Mouse (Mus musculus) left cerebral cortex, adult 18-20 months (tissue): Measurements from ENCODE around the gene Prkce. TPM values are rescaled to one million over a fixed set of nuclear protein-coding genes. Genes with fewer than 3 reads are reported as not detected.

Experiments
- DNase-seq, 2 experiments: peaks; one replicate each; pipeline ENCODE4 v3.0.0; 2021 to 2022; ENCODE audit warnings: low spot score in 2 of 2, mixed read lengths in 1 of 2
- total RNA-seq, 2 experiments: library from RNA; stranded (reverse); gene quantifications; 2 replicates each; pipeline ENCODE4 v1.2.3; 2021

Prkce gene
- total RNA-seq, 2 experiments from 2014 or later: 270 to 276 TPM

DNA sequence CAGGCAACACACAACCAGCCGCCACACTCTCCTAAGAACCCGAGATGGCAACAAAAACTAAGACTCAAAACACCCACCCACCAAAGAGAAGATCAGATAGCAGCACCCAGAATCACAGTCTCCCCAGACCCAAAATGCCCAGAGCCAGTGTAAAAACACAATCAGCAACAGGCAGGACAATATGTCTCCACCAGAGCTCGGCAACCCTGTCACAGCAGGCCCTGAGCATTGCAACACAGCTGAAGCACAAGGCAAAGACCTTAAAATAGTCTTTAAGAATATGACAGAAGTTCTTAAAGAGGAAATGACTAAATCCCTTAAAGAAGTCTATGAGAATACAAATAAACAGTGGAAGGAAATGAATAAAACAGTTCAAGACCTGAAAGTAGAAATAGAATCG, 495.9 kb downstream of the Prkce start:
- no peak for DNase-seq

DNA sequence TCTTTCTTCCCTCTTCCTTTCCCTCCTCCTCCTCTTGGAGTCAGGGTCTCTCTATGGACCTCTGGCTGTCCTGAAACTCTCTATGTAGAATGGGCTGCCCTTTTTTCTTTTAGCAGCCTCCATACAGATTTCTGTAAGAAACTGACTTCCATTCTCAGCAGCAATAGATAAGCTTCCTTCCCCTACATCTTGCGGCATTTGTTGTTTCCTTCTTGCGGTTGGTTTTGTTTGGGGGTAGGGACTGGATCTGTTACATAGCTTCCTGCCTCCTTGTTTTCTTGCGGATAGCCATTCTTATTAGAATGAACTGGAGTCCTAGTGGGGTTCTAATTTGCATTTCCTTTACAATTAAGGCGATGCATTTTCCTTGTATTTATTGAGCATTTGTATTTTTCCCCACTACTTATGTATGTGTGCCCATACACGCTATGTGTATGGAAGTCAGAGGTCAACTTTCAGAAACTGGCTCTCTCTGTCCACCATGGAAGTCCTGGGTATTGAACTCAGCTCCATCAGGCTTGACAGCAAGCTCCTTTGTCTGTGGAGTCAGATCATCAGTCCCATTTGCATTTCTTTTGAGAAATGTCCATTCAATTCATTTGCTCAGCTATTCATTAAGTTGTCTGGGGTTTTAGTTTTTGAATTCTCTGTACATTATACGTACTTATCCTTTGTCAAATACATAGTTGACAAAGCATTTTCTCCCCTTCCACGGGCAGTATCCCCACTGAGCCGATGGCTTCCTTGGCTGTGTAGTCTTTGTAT, 500.4 kb downstream of the Prkce start:
- no peak for DNase-seq

DNA sequence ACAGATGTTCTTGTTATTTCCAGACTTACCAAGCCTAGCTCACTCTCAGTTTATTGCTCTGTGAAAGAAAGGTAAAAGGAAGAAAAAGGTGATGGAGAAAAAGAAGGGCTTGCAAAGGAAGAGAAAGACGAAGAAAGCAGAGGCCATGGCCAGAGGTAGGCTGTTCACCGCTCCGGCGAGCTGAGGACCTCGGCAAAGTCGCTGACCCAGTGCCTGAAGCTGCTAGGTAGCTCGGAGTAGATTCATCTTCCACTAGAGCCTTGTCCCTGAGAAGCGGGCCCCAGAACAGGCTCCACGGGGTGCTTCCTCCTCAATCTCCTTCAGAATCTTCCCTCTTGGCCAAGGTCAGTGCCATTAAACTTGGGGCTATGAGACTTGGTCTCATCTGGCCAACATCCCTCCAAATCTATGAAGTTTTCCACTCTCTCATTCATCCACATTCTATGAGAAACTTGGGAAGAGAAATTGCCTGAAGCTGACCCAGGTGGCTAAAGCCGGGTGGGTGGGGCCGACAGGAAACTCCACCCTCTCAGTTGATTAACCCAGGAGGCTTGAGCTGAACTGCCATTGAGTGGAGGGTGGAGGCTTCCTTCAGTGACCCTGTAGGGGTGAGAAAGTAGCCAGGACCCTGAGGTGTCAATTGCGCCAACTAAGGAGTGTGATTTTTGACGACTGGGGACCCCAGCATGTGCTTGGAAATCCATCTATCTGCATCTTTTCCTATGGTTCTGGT, 502.2 kb downstream of the Prkce start:
- no peak for DNase-seq

DNA sequence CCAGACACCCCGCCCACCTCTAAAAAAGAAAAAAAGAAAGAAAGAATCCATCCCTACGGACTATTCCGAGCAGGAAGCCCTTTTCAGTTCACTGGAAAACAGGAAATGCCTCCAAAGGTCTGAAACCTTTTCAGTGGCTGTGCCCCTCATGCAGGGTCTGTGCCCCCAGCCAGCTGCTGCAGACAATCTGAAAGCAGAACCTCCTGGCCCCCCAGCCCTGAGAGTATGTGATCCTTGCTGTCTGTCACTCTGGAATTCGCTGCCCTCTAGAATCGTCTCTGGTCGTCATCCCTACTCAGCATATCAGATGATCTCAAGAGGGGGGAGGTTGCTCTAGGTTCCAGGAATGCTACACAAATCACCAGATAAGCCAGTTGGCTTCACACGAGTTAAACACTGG, 503.1 kb downstream of the Prkce start:
- DNase-seq: no peak

DNA sequence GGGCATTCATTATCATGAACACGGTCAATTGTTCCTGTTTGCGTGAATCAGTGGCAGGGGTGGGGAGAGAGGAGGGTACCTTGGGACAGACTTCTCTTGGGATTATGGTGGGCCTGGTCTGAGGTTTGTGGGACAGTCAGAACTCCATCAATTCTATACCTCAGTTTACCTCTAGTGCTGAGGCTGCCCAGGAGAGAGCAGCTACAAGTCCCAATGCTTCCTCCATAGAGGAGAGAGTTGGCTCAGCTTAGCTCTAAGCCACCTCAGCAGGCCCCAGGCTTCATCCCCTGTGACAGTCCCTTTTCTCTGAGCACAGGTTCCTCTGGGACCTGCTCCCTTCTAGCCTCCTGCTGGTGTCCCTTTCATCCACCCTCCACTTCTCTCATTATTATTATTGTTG, 507.4 kb downstream of the Prkce start:
- no peak for DNase-seq

DNA sequence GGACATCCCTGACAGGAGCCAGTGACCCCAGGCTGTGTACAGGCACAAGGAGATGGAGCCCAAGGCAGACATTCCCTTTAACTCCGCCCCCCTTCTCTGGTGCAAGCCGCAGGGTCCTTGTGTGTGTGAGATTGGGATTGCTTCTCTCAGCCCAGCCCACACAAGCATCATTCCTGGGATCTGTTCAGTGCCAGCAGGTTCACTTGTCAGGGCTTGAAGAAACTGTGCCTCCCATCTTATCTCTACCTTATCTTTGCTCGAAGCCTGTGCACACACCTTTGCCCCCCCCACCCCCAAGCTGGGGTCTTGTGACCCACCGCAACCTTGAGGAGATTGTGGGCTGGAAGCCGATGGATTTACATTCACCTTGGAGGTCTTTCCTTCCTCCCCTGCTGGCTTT, 508.8 kb downstream of the Prkce start:
- DNase-seq: no peak

DNA sequence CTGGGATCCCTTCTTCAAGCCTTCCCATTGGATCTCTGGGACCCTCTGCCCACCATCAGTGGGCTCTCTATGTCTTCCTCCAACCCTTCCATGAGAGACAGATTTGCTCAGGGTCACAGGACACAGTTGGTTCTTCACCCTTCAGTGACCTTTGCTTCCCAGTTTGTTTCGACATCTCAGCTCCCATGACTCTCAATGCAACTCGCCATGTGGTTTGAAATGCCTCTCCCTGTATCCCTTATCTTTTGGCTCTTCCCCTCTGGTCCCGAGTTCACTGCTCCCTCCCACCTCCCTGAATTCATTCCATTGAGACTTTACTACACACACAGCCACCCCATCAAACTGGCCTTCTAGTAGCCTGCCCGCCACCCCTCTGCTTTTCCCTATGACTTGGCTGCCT, 509.3 kb downstream of the Prkce start:
- DNase-seq: no peak

DNA sequence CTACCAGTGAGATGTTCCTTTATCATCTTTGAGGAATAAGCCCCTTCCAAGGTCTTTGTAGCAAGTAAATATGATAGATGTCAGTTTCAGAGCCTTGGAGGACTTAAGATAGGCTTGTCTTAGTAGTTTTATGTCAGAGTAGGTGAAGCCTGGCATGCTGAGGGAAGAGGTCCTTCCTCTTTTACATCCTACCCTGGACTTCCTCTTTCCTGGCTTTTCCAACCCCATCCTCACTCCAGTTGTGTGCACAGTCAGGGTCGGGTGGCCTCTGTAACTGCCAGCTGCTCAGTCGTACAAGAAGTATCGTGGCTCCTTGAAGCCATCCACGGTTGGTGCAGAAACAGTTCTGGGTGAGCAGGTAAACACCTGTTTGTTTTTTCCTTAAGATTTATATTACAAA, 517.7 kb downstream of the Prkce start:
- no peak for DNase-seq

DNA sequence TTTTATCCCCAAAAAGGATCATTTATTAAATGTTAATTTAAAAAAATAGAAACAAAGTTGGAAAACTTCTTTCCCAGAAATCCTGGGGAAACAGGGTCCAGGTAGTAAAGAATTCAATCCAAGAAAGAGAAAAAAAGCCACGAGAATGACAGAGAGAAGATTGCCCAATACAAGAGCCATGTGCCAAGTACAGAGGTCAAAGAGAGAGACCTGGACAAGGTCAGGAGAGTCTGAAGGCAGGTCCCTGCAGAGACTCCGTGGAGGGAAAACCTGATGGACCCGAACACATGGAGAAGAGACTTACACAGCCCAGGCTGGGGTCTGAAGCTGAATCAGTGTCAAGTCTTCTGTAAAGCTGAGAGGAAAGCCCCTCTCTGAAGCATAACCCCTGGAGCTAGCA, 519.4 kb downstream of the Prkce start:
- no peak for DNase-seq

DNA sequence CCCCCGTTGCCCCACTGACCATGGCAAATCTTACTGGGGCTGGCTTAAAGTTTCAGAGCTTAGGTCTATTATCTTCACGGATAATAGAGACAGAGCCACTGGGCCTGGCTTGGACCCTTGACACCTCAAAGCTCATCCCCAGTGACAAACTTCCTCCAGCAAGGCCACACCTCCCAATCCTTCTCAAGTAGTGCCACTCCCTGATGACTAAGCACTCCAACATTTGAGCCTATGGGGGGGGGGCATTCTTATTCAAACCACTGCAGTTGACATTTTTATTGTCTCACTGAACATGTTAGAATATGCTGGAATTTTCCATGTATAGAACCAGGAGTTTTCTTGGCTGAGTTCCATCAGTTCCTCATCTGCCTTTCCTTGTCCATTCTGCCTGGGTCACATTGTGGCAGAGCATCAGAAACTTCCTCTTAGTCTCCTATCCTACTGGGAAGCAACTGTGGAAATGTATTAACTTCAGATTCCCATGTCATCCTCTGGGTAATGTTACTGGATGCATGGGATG, 523.3 kb downstream of the Prkce start:
- no peak for DNase-seq

DNA sequence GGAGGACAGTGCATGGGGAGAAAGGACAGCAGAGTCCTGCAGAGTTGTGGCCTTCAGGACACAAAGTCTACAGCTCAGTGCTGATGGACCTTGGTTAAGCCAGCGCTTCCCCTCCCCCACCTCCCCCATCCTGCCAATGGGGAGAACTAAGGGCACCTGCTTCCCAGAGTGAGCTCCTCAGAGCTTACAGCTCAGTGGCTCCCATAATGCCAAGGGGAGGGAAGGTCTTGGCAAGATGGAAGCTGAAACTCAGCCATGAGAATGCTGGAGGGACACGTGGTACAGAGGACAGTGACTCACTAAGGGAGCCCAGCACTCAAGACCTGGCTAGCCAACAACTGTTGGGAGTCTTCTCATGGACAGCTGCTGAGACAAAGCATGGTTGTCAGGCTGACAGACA, 530.2 kb downstream of the Prkce start:
- no peak for DNase-seq

DNA sequence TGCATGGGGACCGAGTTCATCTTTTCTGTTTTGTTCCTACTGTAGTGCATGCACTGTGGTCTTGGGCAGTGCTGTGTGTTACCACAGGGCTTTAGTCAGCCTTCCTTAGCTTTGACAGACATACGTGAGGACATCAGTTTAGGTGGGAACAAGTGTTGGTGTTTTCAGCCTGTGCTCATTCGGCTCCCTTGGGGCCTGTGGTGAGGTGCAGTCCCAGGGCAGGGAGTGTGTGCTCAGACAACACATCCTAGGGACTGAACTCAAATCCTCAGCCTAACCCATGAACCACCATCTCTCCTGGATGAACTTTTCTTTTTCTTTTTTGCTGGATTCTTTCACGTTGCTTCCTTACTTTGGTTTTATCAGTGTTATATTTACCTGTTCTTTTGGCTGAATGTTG, 535.8 kb downstream of the Prkce start:
- DNase-seq: no peak

DNA sequence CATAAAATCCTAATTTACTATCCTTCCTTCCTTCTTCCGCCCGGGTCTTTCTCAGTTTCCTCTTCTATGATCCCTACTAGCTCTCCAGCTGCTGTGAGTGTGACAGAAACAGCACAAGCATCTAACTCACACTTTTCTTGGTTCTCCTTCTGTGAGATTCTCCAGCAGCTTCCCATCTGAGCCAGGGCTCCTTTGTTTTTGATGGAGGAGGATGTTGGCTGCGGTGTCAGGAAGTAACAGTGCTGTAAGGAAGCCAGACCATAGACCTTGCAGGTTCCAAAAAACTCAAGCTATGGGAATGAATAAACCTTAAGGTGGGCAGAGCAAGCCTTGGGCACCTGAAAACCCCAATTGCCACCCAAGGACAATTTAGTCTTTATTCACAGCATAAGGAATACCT, 537.7 kb downstream of the Prkce start:
- no peak for DNase-seq

DNA sequence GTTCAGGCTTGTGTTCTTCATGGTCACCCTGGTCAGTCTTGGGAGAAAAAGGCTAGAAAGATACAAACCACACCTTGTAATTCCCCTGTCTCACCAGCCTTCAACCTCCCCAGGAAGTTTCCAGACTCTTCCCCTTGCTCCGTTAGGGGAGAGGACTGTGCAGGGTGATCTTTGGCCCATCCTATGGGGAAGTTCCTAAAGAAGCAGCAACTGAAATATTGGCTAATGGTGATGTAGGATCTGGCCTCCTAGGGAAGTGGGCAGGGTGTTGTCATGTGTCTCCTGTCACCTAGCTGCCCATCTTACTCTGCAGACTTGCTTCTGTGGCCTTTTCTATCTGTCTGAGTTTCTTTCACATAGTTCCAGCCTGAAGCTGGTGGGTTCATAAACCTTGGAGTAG, 538.9 kb downstream of the Prkce start:
- DNase-seq: no peak

Other genes starting within 250 kb of the Prkce start
- gene Srbd1, start 22.6 kb upstream of the Prkce start, total RNA-seq: 10 to 100 TPM; 14.7 to 15.9 TPM